Mouse (Mus musculus): ENCODE measurements at regions not wholly inside any gene's neighbourhood (a gene's known extent, or its start where the extent isn't known, plus 50 kb on each side); places are given as distances from the start of the nearest gene placed in this dataset.

DNA sequence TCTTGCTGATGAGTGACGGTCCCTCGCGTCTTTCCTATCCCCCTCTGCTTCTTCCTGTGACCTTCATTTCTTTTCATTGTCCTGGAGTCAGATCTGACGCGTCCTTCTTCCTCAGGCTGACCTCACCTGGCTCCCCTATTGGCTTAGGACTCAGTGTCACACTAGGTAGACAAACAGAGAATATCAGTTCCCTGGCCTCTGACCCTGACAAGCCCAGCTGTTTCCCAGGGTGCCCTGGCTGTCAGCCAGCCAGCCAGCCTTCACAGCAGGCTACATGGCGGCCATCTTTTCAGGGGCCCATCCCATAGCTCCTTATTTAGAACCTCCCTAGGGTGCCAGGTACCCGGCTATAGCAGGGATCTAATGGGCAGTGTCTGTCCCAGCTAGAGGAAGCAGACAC is 97.3 kb upstream of the Unc5b start:
- Histone ChIP-seq H3K4me3 (ENCODE audit: insufficient read depth, low read length) (no peak overlapping the region), H3K27ac (ENCODE audit: insufficient read depth, low read length) (no peak overlapping the region), H3K4me1 (ENCODE audit: control insufficient read depth, insufficient read depth, low read length) (no peaks in the 10 kb centered on the region)
- TF ChIP-seq CTCF (IDR thresholded peaks at IDR 0.05; ENCODE audit: extremely low read depth, insufficient read depth, low read length), result no peak
- TF ChIP-seq POLR2A (IDR thresholded peaks at IDR 0.05; ENCODE audit: extremely low read depth, insufficient read depth, low read length), result no peak

DNA sequence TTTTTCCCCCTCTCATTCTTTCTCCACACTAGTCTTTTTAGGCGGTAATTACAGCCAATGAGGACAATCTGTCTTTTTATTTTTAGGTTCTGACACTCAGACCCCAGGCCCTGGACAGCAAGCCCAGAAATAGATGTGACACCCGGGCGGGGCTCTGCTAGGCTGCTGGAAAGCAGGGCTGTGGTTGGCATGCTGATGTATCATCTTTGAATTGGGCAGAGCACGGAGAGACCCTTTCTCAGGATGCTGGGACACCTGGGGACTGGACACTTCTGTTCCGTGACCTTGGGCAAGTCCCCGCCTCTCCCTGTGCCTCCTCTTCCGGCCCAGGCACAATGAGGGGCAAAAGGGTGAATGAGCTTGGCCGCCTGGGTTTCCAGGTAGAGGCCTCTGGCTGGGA is 96.8 kb upstream of the Unc5b start:
- TF ChIP-seq CTCF (IDR thresholded peaks at IDR 0.05; ENCODE audit: extremely low read depth, insufficient read depth, low read length), result no peak
- TF ChIP-seq POLR2A (IDR thresholded peaks at IDR 0.05; ENCODE audit: extremely low read depth, insufficient read depth, low read length), result no peak
- Histone ChIP-seq H3K4me1 (ENCODE audit: control insufficient read depth, insufficient read depth, low read length) (no peaks in the 10 kb centered on the region), H3K27ac (ENCODE audit: insufficient read depth, low read length) (no peak overlapping the region), H3K4me3 (ENCODE audit: insufficient read depth, low read length) (no peak overlapping the region)

DNA sequence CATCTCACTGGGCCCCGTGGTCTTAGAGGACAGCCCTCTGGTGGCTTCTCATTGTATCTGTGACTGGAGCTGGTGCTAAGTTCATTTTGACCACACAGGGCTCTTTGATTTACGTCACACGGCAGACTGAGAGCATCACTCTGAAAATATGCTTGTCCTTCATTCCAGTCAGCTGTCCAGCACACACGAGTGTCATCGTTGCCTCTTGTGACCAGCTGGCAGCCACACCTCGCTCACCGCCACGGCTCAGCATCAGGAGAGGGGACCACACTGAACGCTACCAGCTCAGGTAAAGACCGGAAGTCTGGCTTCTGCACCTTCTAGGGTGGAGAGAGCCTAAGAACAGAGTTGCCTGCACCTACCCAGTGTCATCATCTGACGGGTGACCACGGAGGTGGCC is 95.3 kb upstream of the Unc5b start:
- no peak for TF ChIP-seq POLR2A (IDR thresholded peaks at IDR 0.05; ENCODE audit: extremely low read depth, insufficient read depth, low read length)
- no peak for TF ChIP-seq CTCF (IDR thresholded peaks at IDR 0.05; ENCODE audit: extremely low read depth, insufficient read depth, low read length)
- Histone ChIP-seq H3K4me3 (ENCODE audit: insufficient read depth, low read length) (no peak overlapping the region), H3K27ac (ENCODE audit: insufficient read depth, low read length) (no peak overlapping the region), H3K4me1 (ENCODE audit: control insufficient read depth, insufficient read depth, low read length) (no peaks in the 10 kb centered on the region)

DNA sequence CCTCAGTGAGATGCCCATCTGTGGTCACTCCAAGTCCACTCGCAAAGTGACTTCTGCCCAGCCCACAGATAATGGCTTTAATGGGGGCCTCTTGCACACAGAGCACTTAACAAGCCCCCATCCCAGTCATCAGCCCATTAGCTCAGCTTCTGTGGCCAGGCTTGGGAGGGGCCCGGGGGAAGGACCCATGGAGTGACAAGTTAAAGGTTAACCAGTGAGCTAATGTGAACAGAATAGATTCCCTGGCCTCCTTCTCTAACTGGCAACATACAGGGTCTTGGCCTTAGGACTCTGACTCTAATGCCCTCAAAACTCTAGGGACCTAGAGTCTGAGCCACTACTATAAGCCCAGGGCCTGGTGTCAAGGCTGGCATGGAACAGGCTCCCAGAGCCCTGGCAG is 94.3 kb upstream of the Unc5b start:
- Histone ChIP-seq H3K4me1 (ENCODE audit: control insufficient read depth, insufficient read depth, low read length) (no peaks in the 10 kb centered on the region), H3K4me3 (ENCODE audit: insufficient read depth, low read length) (no peak overlapping the region), H3K27ac (ENCODE audit: insufficient read depth, low read length) (no peak overlapping the region)
- TF ChIP-seq POLR2A (IDR thresholded peaks at IDR 0.05; ENCODE audit: extremely low read depth, insufficient read depth, low read length), result no peak
- no peak for TF ChIP-seq CTCF (IDR thresholded peaks at IDR 0.05; ENCODE audit: extremely low read depth, insufficient read depth, low read length)

DNA sequence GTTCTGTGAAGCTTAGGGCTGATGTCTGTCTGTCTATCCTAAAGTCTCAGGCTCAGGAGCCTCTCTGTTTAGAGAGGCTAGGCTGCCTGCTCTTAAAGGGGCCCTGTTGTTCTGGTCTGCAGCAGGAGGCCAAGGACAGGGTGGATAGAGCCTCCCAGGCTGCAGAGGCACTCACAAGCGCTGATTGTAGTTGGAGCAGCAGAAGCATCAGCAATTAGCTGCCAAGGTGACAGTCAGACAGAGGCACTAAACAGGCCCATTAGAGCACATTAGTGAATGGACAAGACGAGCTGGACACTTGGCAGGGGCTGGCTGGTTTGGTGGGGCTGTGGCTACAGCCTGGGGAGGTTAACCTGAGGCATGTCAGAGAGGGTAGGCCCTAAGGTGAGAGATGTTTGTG is 93.8 kb upstream of the Unc5b start:
- no peak overlapping the region for H3K4me3 ChIP-seq (ENCODE audit: insufficient read depth, low read length)
- H3K4me1 ChIP-seq (ENCODE audit: control insufficient read depth, insufficient read depth, low read length), result no peaks in the 10 kb centered on the region
- H3K27ac ChIP-seq (ENCODE audit: insufficient read depth, low read length), result no peak overlapping the region
- TF ChIP-seq CTCF (IDR thresholded peaks at IDR 0.05; ENCODE audit: extremely low read depth, insufficient read depth, low read length), result no peak

DNA sequence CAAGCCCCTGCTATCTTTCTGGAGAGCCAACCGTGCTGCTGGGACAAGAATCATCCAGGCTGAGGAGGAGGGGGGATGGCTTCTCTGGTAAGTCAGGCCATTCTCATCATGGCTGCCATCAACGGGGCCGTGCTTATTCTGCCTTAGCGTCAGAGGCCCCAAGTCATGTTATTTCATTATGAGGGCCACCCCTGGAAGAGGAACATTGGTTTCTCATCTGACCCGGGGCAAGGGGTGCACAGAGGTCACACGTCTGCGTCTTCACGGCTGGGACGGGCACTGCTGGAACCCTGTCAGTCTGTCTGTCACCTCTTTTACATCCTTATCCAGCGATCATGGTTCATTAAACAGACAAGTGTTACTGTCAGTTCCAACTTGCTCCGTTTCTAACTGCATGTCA is 92.4 kb upstream of the Unc5b start:
- no peak overlapping the region for H3K4me3 ChIP-seq (ENCODE audit: insufficient read depth, low read length)
- H3K27ac ChIP-seq (ENCODE audit: insufficient read depth, low read length), result no peak overlapping the region
- no peak for TF ChIP-seq CTCF (IDR thresholded peaks at IDR 0.05; ENCODE audit: extremely low read depth, insufficient read depth, low read length)
- TF ChIP-seq POLR2A (IDR thresholded peaks at IDR 0.05; ENCODE audit: extremely low read depth, insufficient read depth, low read length), result no peak
- H3K4me1 ChIP-seq (ENCODE audit: control insufficient read depth, insufficient read depth, low read length), result no peaks in the 10 kb centered on the region

- no peak for TF ChIP-seq POLR2A (IDR thresholded peaks at IDR 0.05; ENCODE audit: extremely low read depth, insufficient read depth, low read length)
- no peak for TF ChIP-seq CTCF (IDR thresholded peaks at IDR 0.05; ENCODE audit: extremely low read depth, insufficient read depth, low read length)
- Histone ChIP-seq H3K4me1 (ENCODE audit: control insufficient read depth, insufficient read depth, low read length) (no peaks in the 10 kb centered on the region), H3K27ac (ENCODE audit: insufficient read depth, low read length) (no peak overlapping the region), H3K4me3 (ENCODE audit: insufficient read depth, low read length) (no peak overlapping the region)
Observed at GRCm38 (mm10) chr10:60920621-60921020, 89.2 kb upstream of the Unc5b start.

GRCm38 (mm10) chr10:60918020-60918419 is 86.6 kb upstream of the Unc5b start:
- TF ChIP-seq CTCF (IDR thresholded peaks at IDR 0.05; ENCODE audit: extremely low read depth, insufficient read depth, low read length), result no peak
- no peak for TF ChIP-seq POLR2A (IDR thresholded peaks at IDR 0.05; ENCODE audit: extremely low read depth, insufficient read depth, low read length)
- Histone ChIP-seq H3K4me1 (ENCODE audit: control insufficient read depth, insufficient read depth, low read length) (no peaks in the 10 kb centered on the region), H3K4me3 (ENCODE audit: insufficient read depth, low read length) (no peak overlapping the region), H3K27ac (ENCODE audit: insufficient read depth, low read length) (no peak overlapping the region)

GRCm38 (mm10) chr10:60914391-60914790 is 83.0 kb upstream of the Unc5b start:
- no peaks in the 10 kb centered on the region for H3K4me1 ChIP-seq (ENCODE audit: control insufficient read depth, insufficient read depth, low read length)
- no peak overlapping the region for H3K27ac ChIP-seq (ENCODE audit: insufficient read depth, low read length)
- TF ChIP-seq POLR2A (IDR thresholded peaks at IDR 0.05; ENCODE audit: extremely low read depth, insufficient read depth, low read length) (no peak), CTCF (IDR thresholded peaks at IDR 0.05; ENCODE audit: extremely low read depth, insufficient read depth, low read length) (no peak)
- no peak overlapping the region for H3K4me3 ChIP-seq (ENCODE audit: insufficient read depth, low read length)

- H3K4me3 ChIP-seq (ENCODE audit: insufficient read depth, low read length), result no peak overlapping the region
- no peak for TF ChIP-seq CTCF (IDR thresholded peaks at IDR 0.05; ENCODE audit: extremely low read depth, insufficient read depth, low read length)
- H3K27ac ChIP-seq (ENCODE audit: insufficient read depth, low read length), result no peak overlapping the region
- H3K4me1 ChIP-seq (ENCODE audit: control insufficient read depth, insufficient read depth, low read length), result no peaks in the 10 kb centered on the region
Observed at GRCm38 (mm10) chr10:60913456-60913900, 82.1 kb upstream of the Unc5b start.

- Histone ChIP-seq H3K27ac (ENCODE audit: insufficient read depth, low read length) (no peak overlapping the region), H3K4me1 (ENCODE audit: control insufficient read depth, insufficient read depth, low read length) (no peaks in the 10 kb centered on the region), H3K4me3 (ENCODE audit: insufficient read depth, low read length) (no peak overlapping the region)
- TF ChIP-seq CTCF (IDR thresholded peaks at IDR 0.05; ENCODE audit: extremely low read depth, insufficient read depth, low read length) (no peak), POLR2A (IDR thresholded peaks at IDR 0.05; ENCODE audit: extremely low read depth, insufficient read depth, low read length) (no peak)
Observed at GRCm38 (mm10) chr10:60904351-60904750, 73.0 kb upstream of the Unc5b start.
